ENCODE assay signal across 8 mouse cellular contexts in genomic region chr5:113993031-113993486, GRCm38 (mm10). TPM values are rescaled to one million over a fixed set of nuclear protein-coding genes. Genes with fewer than 3 reads are reported as not detected.
DNase-seq lines count a peak whose midpoint lies in the region; ATAC-seq lines count a peak whose summit lies in the region.

No protein-coding gene starts in this region.

- peaks cover 25% of the 10 kb centered on the region for H3K36me3 ChIP-seq in erythroblast, embryonic 14.5 days (ENCODE audit: control insufficient read depth)
- H3K36me3 ChIP-seq in heart, embryonic 10.5 days: peaks cover 12% of the 10 kb centered on the region

- H3K27ac ChIP-seq in heart, embryonic 10.5 days: peak overlapping the region; percentile 99

- peaks cover 60% of the 10 kb centered on the region for H3K4me1 ChIP-seq in erythroblast, embryonic 14.5 days (ENCODE audit: control insufficient read depth)
- H3K4me1 ChIP-seq in heart, embryonic 10.5 days: peaks cover 58% of the 10 kb centered on the region

- H3K9me3 ChIP-seq in erythroblast, embryonic 14.5 days (ENCODE audit: control insufficient read depth, low read length): no peaks in the 10 kb centered on the region
- H3K9me3 ChIP-seq in heart, embryonic 10.5 days: no peaks in the 10 kb centered on the region

- no peak for ATAC-seq in erythroblast, adult 5-6 weeks (replicated peaks; ENCODE audit: low FRiP score, poor library complexity, severe bottlenecking)

- DNase-seq in R1 (ENCODE audit: low read depth, low spot score): peak; percentile 73
- peak; percentile 76 for DNase-seq in embryo, embryonic 10.5 days (ENCODE audit: low spot score)
- DNase-seq in heart, embryonic 10.5 days (ENCODE audit: low spot score): peak; percentile 80
- DNase-seq in kidney, postnatal 10 days: peak; percentile 74
- DNase-seq in lung, postnatal 4 days: peak; percentile 59 to 72
- peak; percentile 56 for DNase-seq in right cerebral cortex, postnatal 25 days

- peaks cover 17% of the 10 kb centered on the region for H3K27me3 ChIP-seq in erythroblast, embryonic 14.5 days (ENCODE audit: control insufficient read depth)
- no peaks in the 10 kb centered on the region for H3K27me3 ChIP-seq in heart, embryonic 10.5 days (ENCODE audit: insufficient read depth, poor library complexity, severe bottlenecking)

- peak overlapping the region; percentile 82 for H3K4me3 ChIP-seq in erythroblast, embryonic 14.5 days (replicated peaks)
- peak overlapping the region; percentile 80 for H3K4me3 ChIP-seq in heart, embryonic 10.5 days

- WGBS in heart, embryonic 10.5 days: under 1% methylated on average over 22 of the region's 22 CpGs

RNA-seq across cellular contexts. Expression of gene Ssh1, which starts 0.6 kb away (rescaled TPM):
- 3.3 TPM in 2 replicates for polyA plus RNA-seq in erythroblast, embryonic 14.5 days (2012)
- total RNA-seq in erythroblast, adult 5-6 weeks (2015; ENCODE audit: low replicate concordance): 55.9 and 63.5 TPM in 2 replicates
- 60.6 and 63.8 TPM in 2 replicates for total RNA-seq in erythroblast, adult 5-6 weeks (2017; ENCODE audit: low replicate concordance)
- 16.7 and 18.3 TPM in 2 replicates for polyA plus RNA-seq in heart, embryonic 10.5 days (2016; fragmentation: Nextera tagmentation; extraction: Ambion mirVana)

RNA-seq across cellular contexts. Expression of gene Dao, which starts 10.4 kb away (rescaled TPM):
- polyA plus RNA-seq in erythroblast, embryonic 14.5 days (2012): not detected in 2 replicates
- not detected in 2 replicates for total RNA-seq in erythroblast, adult 5-6 weeks (2015; ENCODE audit: low replicate concordance)
- total RNA-seq in erythroblast, adult 5-6 weeks (2017; ENCODE audit: low replicate concordance): not detected in 2 replicates
- not detected in 2 replicates for polyA plus RNA-seq in heart, embryonic 10.5 days (2016; fragmentation: Nextera tagmentation; extraction: Ambion mirVana)
